Mouse (Mus musculus) kidney, adult 2 months (tissue): ENCODE results near the gene Slc9a3r1.

ENCODE experiments used
- CTCF ChIP-seq: fragments of 200-500 bp; conservative IDR thresholded peaks from 2 replicates; pipeline ENCODE4 v1.5.1; 2011; ENCODE audit warnings: low read depth, mild to moderate bottlenecking, control low read depth, low read length, moderate library complexity, mixed read lengths; ENCODE audit not compliant: insufficient read depth, insufficient read length
- POLR2A ChIP-seq: fragments of 200-500 bp; IDR thresholded peaks from one replicate; pipeline ENCODE4 v1.6.1; 2011; ENCODE audit warnings: low read depth, low read length, control low read depth

DNA sequence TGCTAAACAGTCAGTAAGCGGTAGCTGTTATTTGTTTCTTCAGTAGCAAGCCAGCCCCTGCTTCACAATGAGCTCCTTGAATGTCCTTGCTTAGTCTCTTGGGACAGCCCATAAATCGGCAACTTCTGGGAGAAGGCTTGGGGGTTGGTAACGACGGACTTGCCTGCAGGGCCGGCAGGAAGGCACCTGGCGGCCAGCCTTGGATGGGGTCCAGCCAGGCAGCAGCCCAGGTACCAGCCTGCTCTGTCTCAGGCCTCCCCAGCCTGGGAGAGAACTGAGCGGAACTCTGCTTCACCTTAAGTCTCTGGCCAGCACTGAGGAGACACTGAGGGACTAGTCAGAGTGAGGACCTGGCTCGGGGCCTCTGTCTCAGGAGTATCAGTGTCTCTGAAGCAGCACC is 8.0 kb downstream of the Slc9a3r1 start:
- no peak for TF ChIP-seq POLR2A
- no peak for TF ChIP-seq CTCF
